Mouse (Mus musculus): ENCODE data around the gene Col4a3bp.

Gene Col4a3bp

GRCm38 (mm10) chr13:96681088-96681620 lies 138.7 kb downstream of the Col4a3bp start:
- in situ Hi-C loops (cut with MboI; ENCODE audit: low sequenced_read_pairs) = no loop called here

DNA sequence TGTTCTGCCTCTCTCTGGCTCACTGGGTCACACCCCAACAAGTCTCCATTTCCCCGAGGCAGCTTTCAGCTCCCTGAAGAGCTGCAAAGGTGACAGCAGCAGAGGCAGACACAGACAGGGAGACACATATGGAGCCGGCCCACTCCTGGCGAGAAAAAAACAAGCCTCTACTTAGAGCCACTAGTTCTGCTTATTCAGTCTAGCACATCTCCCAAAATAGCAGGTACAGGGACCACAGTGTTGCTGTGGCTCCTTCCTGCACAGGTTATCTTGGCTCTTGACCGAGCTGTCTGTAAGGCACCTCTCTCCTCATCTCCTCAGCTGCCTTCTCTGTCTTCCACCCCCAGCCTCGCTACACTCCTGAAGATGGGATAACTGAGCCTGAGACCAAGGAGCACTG lies 142.4 kb downstream of the Col4a3bp start:
- in situ Hi-C loops (cut with MboI; ENCODE audit: low sequenced_read_pairs) = no loop called here

DNA sequence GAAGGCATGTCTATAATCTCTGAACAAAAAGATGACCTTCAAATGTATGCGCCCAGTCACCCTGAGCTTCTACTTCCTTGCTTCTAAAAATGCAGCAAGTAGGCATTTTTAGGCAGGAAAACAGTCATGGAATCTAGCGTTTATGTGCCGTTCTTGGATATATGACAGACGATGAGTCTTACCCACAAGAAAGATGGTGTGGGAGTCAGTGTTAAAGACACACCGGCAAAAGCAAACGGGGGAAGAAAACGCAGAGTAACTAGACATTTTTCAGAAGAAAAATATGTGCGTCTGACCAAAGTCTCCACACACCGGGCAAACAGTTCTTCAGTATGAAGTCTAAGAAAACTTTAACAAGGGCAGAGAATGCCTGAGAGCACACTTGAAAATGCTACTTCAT lies 144.8 kb downstream of the Col4a3bp start:
- in situ Hi-C loops (cut with MboI; ENCODE audit: low sequenced_read_pairs) = no loop called here

Data from CH12F3 (cell line).